In the genomic region with DNA sequence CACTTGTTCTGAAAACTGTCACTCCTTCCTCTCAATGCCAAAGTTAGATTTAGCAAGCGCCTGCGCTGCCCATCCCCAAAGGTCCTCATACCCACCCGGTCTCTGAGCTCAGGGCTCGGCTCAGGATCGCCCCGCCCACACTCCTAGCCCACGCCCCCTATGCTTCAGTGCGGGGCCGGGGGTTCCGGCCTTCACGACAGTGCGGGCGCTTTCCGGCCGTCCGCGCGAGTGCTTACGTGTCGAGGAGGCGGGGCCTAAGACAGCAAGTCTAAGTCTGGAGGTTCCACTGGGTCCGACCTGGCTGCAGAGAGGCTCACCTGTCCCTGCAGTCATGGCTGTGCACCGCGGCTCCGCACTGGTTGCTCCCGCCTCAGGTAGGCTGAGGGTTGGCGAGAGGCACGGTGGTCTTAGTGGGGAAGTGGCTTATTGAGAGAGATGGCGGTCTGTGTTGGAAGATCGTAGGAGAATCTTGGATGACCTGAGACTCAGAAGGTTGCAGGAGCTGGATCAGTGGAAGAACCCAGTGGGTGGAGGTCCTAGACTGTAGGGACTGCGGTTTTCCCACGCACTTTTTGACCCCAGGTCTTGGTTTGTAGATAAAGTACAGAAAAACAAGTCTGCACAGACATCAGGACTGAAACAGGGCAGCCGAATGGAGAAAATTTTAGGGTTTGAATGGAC, we compare ENCODE assay signal across 8 mouse cellular contexts. TPM values are rescaled to one million over a fixed set of nuclear protein-coding genes. Genes with fewer than 3 reads are reported as not detected.
A peak's percentile ranks its signal among the peaks of the same experiment; 100 is the strongest.
DNase-seq lines count a peak whose midpoint lies in the region; ATAC-seq lines count a peak whose summit lies in the region.

Gene Ggcx (plus strand): TSS at position 233 of the 681 bp plus-strand sequence.

- H3K9me3 ChIP-seq in embryonic facial prominence, embryonic 14.5 days (ENCODE audit: control insufficient read depth, low read length): no peaks in the 10 kb centered on the region
- H3K9me3 ChIP-seq in kidney, embryonic 14.5 days (ENCODE audit: control insufficient read depth, low read length): no peaks in the 10 kb centered on the region
- no peaks in the 10 kb centered on the region for H3K9me3 ChIP-seq in limb, embryonic 15.5 days

- H3K36me3 ChIP-seq in embryonic facial prominence, embryonic 14.5 days (ENCODE audit: control insufficient read depth, insufficient read depth, low read length): peaks cover 17% of the 10 kb centered on the region
- H3K36me3 ChIP-seq in kidney, embryonic 14.5 days (ENCODE audit: control insufficient read depth, insufficient read depth, low read length): peaks cover 16% of the 10 kb centered on the region
- peaks cover 23% of the 10 kb centered on the region for H3K36me3 ChIP-seq in limb, embryonic 15.5 days

- peak within 1 kb of the TSS; percentile 60 for H3K4me3 ChIP-seq in embryonic facial prominence, embryonic 14.5 days (ENCODE audit: low read depth, low read length)
- peak within 1 kb of the TSS; percentile 66 for H3K4me3 ChIP-seq in kidney, embryonic 14.5 days (ENCODE audit: low read length)
- peak within 1 kb of the TSS; percentile 79 for H3K4me3 ChIP-seq in limb, embryonic 15.5 days

- peak within 1 kb of the TSS; percentile 71 for H3K4me2 ChIP-seq in embryonic facial prominence, embryonic 14.5 days (ENCODE audit: low read depth, low read length)
- H3K4me2 ChIP-seq in kidney, embryonic 14.5 days (replicated peaks; ENCODE audit: low read depth, low read length): peak within 1 kb of the TSS; percentile 81
- peak within 1 kb of the TSS; percentile 55 for H3K4me2 ChIP-seq in limb, embryonic 15.5 days

- no peaks in the 10 kb centered on the region for H3K27me3 ChIP-seq in embryonic facial prominence, embryonic 14.5 days (replicated peaks; ENCODE audit: control insufficient read depth, insufficient read depth, low read length)
- no peaks in the 10 kb centered on the region for H3K27me3 ChIP-seq in kidney, embryonic 14.5 days (ENCODE audit: control insufficient read depth, insufficient read depth, low read length)
- H3K27me3 ChIP-seq in limb, embryonic 15.5 days: no peaks in the 10 kb centered on the region

- peak; percentile 97 for ATAC-seq in embryonic facial prominence, embryonic 14.5 days (ENCODE audit: low read depth)
- ATAC-seq in kidney, embryonic 14.5 days (ENCODE audit: low FRiP score, low TSS enrichment): peak; percentile 96
- ATAC-seq in limb, embryonic 15.5 days (ENCODE audit: insufficient number of reproducible peaks, low FRiP score, low TSS enrichment, low read depth): peak; percentile 96

- peaks cover 9% of the 10 kb centered on the region for H3K4me1 ChIP-seq in embryonic facial prominence, embryonic 14.5 days (ENCODE audit: control insufficient read depth, insufficient read depth, low read length)
- H3K4me1 ChIP-seq in kidney, embryonic 14.5 days (ENCODE audit: control insufficient read depth, insufficient read depth, low read length): peaks cover 9% of the 10 kb centered on the region
- H3K4me1 ChIP-seq in limb, embryonic 15.5 days: peaks cover 25% of the 10 kb centered on the region

- DNase-seq in 3T3-L1 (ENCODE audit: low read depth, low spot score): peak; percentile 96
- peak; percentile 78 to 86 for DNase-seq in adrenal gland, postnatal 4 days (ENCODE audit: low spot score in 2 of 2)
- DNase-seq in embryonic facial prominence, embryonic 14.5 days (ENCODE audit: low spot score): peak; percentile 98
- peak; percentile 94 for DNase-seq in heart, adult 8-10 months (ENCODE audit: low spot score)
- DNase-seq in monocyte, adult 2 months (ENCODE audit: low read depth in 1 of 2, low spot score in 2 of 2): peak; percentile 71 to 86
- DNase-seq in spleen, postnatal 36 days (ENCODE audit: low spot score in 2 of 2): peak; percentile 93 to 95

- WGBS in embryonic facial prominence, embryonic 14.5 days: 1% methylated on average over 33 of the region's 33 CpGs
- WGBS in kidney, embryonic 14.5 days: 1% methylated on average over 33 of the region's 33 CpGs
- WGBS in limb, embryonic 15.5 days: 1% methylated on average over 33 of the region's 33 CpGs

- peak within 1 kb of the TSS; percentile 66; the same call in 1 of the 2 replicates for H3K27ac ChIP-seq in embryonic facial prominence, embryonic 14.5 days (replicated peaks; ENCODE audit: low read depth, low read length)
- H3K27ac ChIP-seq in kidney, embryonic 14.5 days (ENCODE audit: low read depth, low read length): peak within 1 kb of the TSS; percentile 25
- peak within 1 kb of the TSS; percentile 77 for H3K27ac ChIP-seq in limb, embryonic 15.5 days

- H3K9ac ChIP-seq in embryonic facial prominence, embryonic 14.5 days (ENCODE audit: low read depth, low read length): peak within 1 kb of the TSS; percentile 77
- H3K9ac ChIP-seq in kidney, embryonic 14.5 days (ENCODE audit: low read depth, low read length): peak within 1 kb of the TSS; percentile 78
- H3K9ac ChIP-seq in limb, embryonic 15.5 days: peak within 1 kb of the TSS; percentile 87

RNA-seq across cellular contexts. Expression of gene Ggcx, which starts in this region (rescaled TPM):
- 10 to 100 TPM; 45.5 to 48.9 TPM for total RNA-seq in adrenal gland, postnatal 4 days (2021)
- 15.0 and 15.7 TPM in 2 replicates for polyA plus RNA-seq in embryonic facial prominence, embryonic 14.5 days (2014; fragmentation: Nextera tagmentation; extraction: Ambion mirVana)
- total RNA-seq in heart, adult 8-10 months (2022): 10 to 100 TPM; 30.9 to 38.9 (median 33.8) TPM
- polyA plus RNA-seq in kidney, embryonic 14.5 days (2014; fragmentation: Nextera tagmentation; extraction: Ambion mirVana): 10.3 and 24.7 TPM in 2 replicates
- polyA plus RNA-seq in limb, embryonic 15.5 days (2015; fragmentation: Nextera tagmentation; extraction: Ambion mirVana): 48.0 and 52.6 TPM in 2 replicates

Comparison
In these comparisons a context has a peak if more than half of its experiments do, and no peak if none do; other contexts are left out.
1. Peak in every context shown above with its lines: DNase-seq, ATAC-seq, H3K4me3 ChIP-seq and H3K27ac ChIP-seq.
2. H3K27ac ChIP-seq: peak in every context shown above with its lines; median percentile 77 in limb, embryonic 15.5 days; 66 in embryonic facial prominence, embryonic 14.5 days; 25 in kidney, embryonic 14.5 days.